Mouse (Mus musculus) liver, adult 2 months (tissue): ENCODE measurements around the gene Cfap298.

ENCODE experiments used
- CTCF ChIP-seq: fragments of 200-500 bp; IDR thresholded peaks from 2 replicates; pipeline ENCODE4 v1.5.1; 2011; ENCODE audit warnings: low read depth, low read length, control low read depth
- POLR2A ChIP-seq: fragments of 200-500 bp; IDR thresholded peaks from 2 replicates; pipeline ENCODE4 v1.6.1; 2011; ENCODE audit warnings: low read length, control low read depth; ENCODE audit not compliant: insufficient read depth; ENCODE audit errors: extremely low read depth

DNA sequence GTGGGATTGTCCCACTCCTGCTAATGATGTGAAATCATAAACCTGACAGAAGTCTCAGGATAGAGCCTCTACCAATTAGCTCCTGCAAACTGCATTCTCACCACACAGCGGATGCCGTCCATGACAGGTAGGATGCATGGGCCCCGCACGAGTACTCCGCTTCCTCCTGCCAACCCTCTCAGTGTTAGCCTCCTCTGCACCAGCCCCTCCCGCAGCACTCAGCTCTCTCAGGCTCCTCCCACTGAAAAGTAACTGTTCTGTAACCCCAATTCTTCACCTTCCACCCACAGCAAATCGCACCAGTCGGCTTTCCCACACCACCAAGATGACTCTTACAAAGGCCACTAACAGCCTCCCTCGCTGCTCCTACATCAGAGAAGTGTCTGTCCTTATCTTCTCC, 18.2 kb upstream of the Cfap298 start:
- TF ChIP-seq CTCF (no peak), POLR2A (no peak)
